Mouse (Mus musculus): ENCODE data around the gene Ccdc177.

DNA sequence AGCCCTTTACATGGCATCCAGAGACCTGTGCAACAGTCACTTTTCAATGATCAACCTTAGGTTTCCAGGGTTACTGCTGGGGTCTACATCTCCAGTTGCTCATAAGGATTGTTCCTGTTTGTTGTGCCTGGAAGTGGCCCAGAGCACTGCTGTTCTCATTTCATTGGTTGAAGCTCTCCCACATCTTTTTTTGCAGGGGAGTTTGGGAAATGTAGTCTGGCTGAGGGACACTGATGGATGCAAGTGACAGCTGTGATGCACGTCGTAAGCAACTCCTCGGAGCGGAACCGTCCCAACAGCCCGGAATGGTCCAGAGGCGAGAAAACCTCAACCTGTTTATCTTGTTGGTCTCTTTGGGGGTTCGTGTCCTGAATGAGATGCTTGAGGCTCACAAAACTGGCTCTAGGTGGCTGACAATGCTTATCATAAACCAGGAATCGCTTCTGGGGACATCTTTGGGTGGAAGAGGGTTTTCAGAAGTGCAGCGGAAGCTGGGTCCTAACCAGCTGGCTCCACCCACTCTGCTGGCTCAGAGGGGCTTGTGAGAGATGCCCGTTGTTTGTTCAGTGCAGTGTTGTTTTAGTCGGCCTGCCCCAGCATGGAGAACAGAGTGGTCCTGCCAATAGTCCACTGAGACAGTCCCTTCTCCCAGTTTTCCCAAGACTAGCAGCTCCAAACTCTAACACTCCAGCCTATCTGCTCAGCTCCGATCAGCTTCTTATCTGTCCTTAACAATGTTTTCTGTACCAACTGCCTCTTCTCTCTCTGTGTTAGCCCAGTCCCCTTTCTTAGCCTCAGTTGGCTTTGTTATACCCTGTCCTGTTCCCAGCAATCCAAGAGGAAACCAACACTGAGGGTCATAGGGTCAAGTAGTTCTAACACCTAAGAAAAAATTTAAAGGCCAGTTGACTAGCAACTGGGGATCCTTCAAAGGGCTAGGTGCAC lies 25.7 kb downstream of the Ccdc177 start:
- no peak for TF ChIP-seq CTCF (IDR thresholded peaks at IDR 0.05; ENCODE audit: borderline replicate concordance, control insufficient read depth, extremely low read depth, insufficient read depth, low read length, poor library complexity)
- TF ChIP-seq POLR2A (IDR thresholded peaks at IDR 0.05; ENCODE audit: control insufficient read depth, extremely low read depth, insufficient read depth, low read length, poor library complexity) = no peak
